Mouse (Mus musculus) forebrain, embryonic 12.5 days (tissue): ENCODE data around the gene Usp9x. TPM values are rescaled to one million over a fixed set of nuclear protein-coding genes. Genes with fewer than 3 reads are reported as not detected.

ENCODE experiments used
- ATAC-seq: fragments of 200-750 bp; cut with Nextera tagmentation; 2 replicates; pipeline ENCODE4 v1.8.0; 2017; ENCODE audit warnings: moderate TSS enrichment; ENCODE audit not compliant: low FRiP score
- H3K27ac ChIP-seq: fragments of 300-500 bp; sonication (generic); 2 replicates; pipeline ENCODE4 v1.5.1; 2016; ENCODE audit warnings: mild to moderate bottlenecking
- H3K27me3 ChIP-seq: fragments of 300-500 bp; sonication (generic); 2 replicates; pipeline ENCODE4 v1.6.1; 2016; ENCODE audit warnings: mild to moderate bottlenecking
- H3K36me3 ChIP-seq: fragments of 300-500 bp; sonication (generic); replicated peaks from 2 replicates; pipeline ENCODE4 v1.6.1; 2016; ENCODE audit warnings: mild to moderate bottlenecking
- H3K4me1 ChIP-seq: fragments of 300-500 bp; sonication (generic); 2 replicates; pipeline ENCODE4 v1.6.1; 2016
- H3K4me2 ChIP-seq: fragments of 300-500 bp; sonication (generic); 2 replicates; pipeline ENCODE4 v1.6.1; 2016; ENCODE audit warnings: mild to moderate bottlenecking, moderate library complexity
- H3K4me3 ChIP-seq: fragments of 300-500 bp; sonication (generic); replicated peaks from 2 replicates; pipeline ENCODE4 v1.5.1; 2016; ENCODE audit warnings: mild to moderate bottlenecking
- H3K9ac ChIP-seq: fragments of 300-500 bp; sonication (generic); 2 replicates; pipeline ENCODE4 v1.6.1; 2016; ENCODE audit warnings: mild to moderate bottlenecking
- H3K9me3 ChIP-seq: fragments of 300-500 bp; sonication (generic); 2 replicates; pipeline ENCODE4 v1.6.1; 2016
- WGBS: fragments of 180-500 bp; shearing (Covaris S2); methylation state at CpG from one replicate; pipeline ENCODE4 v1.1.7; 2016; 5-methylcytosine and 5-hydroxymethylcytosine counted together
- polyA plus RNA-seq: library from polyadenylated mRNA; unstranded; fragments of >200 nt; fragmentation: Nextera tagmentation; extraction: Ambion mirVana; gene quantifications from 2 replicates; pipeline ENCODE4 v1.2.1, GENCODE M21; 2016

The Usp9x gene
- polyA plus RNA-seq: 78.5 and 83.2 TPM in 2 replicates

GRCm38 (mm10) chrX:13071241-13071775, at the start of gene Usp9x:
Gene Usp9x, plus strand, starts transcription at chrX:13071498.
- peak; percentile 91 for ATAC-seq
- H3K4me3 ChIP-seq: peak within 1 kb of the TSS; percentile 72
- H3K27ac ChIP-seq: peak within 1 kb of the TSS; percentile 94
- H3K9ac ChIP-seq: peak within 1 kb of the TSS; percentile 92
- H3K36me3 ChIP-seq: no peaks in the 10 kb centered on the region
- WGBS: 7% methylated on average over 20 of the region's 36 CpGs
- H3K4me2 ChIP-seq: peak within 1 kb of the TSS; percentile 52
- H3K9me3 ChIP-seq: no peaks in the 10 kb centered on the region
- H3K4me1 ChIP-seq: no peaks in the 10 kb centered on the region
- H3K27me3 ChIP-seq: peaks cover 10% of the 10 kb centered on the region; the same call in 1 of the 2 replicates

GRCm38 (mm10) chrX:13022547-13023310, 48.6 kb upstream of the Usp9x start:
- Histone ChIP-seq H3K4me1 (no peaks in the 10 kb centered on the region), H3K9ac (no peak overlapping the region), H3K27me3 (no peaks in the 10 kb centered on the region)

GRCm38 (mm10) chrX:13024539-13025202, 46.6 kb upstream of the Usp9x start:
- H3K27ac ChIP-seq: no peak overlapping the region
- WGBS: 72% methylated on average over 1 of the region's 1 CpGs
- no peak overlapping the region for H3K4me3 ChIP-seq
- ATAC-seq: no peak
- no peaks in the 10 kb centered on the region for H3K4me1 ChIP-seq
- H3K9me3 ChIP-seq: no peaks in the 10 kb centered on the region
- H3K4me2 ChIP-seq: no peak overlapping the region
- no peak overlapping the region for H3K9ac ChIP-seq
- no peaks in the 10 kb centered on the region for H3K36me3 ChIP-seq
- no peaks in the 10 kb centered on the region for H3K27me3 ChIP-seq

More at GRCm38 (mm10) chrX:13022547-13023310, 48.6 kb upstream of the Usp9x start:
- H3K9me3 ChIP-seq: no peaks in the 10 kb centered on the region
- no peak overlapping the region for H3K4me3 ChIP-seq
- ATAC-seq: no peak
- WGBS: 83% methylated on average over 5 of the region's 5 CpGs
- H3K36me3 ChIP-seq: no peaks in the 10 kb centered on the region
- no peak overlapping the region for H3K4me2 ChIP-seq
- no peak overlapping the region for H3K27ac ChIP-seq

GRCm38 (mm10) chrX:13025286-13025685, 46.0 kb upstream of the Usp9x start:
- H3K4me2 ChIP-seq: no peak overlapping the region
- H3K27ac ChIP-seq: no peak overlapping the region
- 82% methylated on average over 8 of the region's 8 CpGs for WGBS
- H3K9me3 ChIP-seq: no peaks in the 10 kb centered on the region
- H3K9ac ChIP-seq: no peak overlapping the region
- no peaks in the 10 kb centered on the region for H3K4me1 ChIP-seq
- ATAC-seq: no peak
- no peaks in the 10 kb centered on the region for H3K36me3 ChIP-seq
- no peaks in the 10 kb centered on the region for H3K27me3 ChIP-seq
- no peak overlapping the region for H3K4me3 ChIP-seq

GRCm38 (mm10) chrX:13028156-13028555, 43.1 kb upstream of the Usp9x start:
- Histone ChIP-seq H3K36me3 (no peaks in the 10 kb centered on the region), H3K4me2 (no peak overlapping the region), H3K9me3 (no peaks in the 10 kb centered on the region), H3K9ac (no peak overlapping the region), H3K27ac (no peak overlapping the region), H3K4me3 (no peak overlapping the region), H3K27me3 (no peaks in the 10 kb centered on the region), H3K4me1 (no peaks in the 10 kb centered on the region)
- WGBS: 82% methylated on average over 4 of the region's 4 CpGs
- no peak for ATAC-seq

- no peak overlapping the region for H3K27ac ChIP-seq
- H3K4me2 ChIP-seq: no peak overlapping the region
- no peak overlapping the region for H3K4me3 ChIP-seq
- H3K36me3 ChIP-seq: no peaks in the 10 kb centered on the region
- no peaks in the 10 kb centered on the region; the same call in 1 of the 2 replicates for H3K27me3 ChIP-seq
- WGBS: 88% methylated on average over 6 of the region's 6 CpGs
- no peaks in the 10 kb centered on the region for H3K9me3 ChIP-seq
- ATAC-seq: no peak
- H3K4me1 ChIP-seq: no peaks in the 10 kb centered on the region
- no peak overlapping the region for H3K9ac ChIP-seq
Measured at GRCm38 (mm10) chrX:13029996-13030395, 41.3 kb upstream of the Usp9x start.

GRCm38 (mm10) chrX:13037085-13037484, 34.2 kb upstream of the Usp9x start:
- H3K27ac ChIP-seq: no peak overlapping the region
- no peak overlapping the region for H3K9ac ChIP-seq
- no peaks in the 10 kb centered on the region for H3K36me3 ChIP-seq
- WGBS: 89% methylated on average over 4 of the region's 4 CpGs
- H3K9me3 ChIP-seq: no peaks in the 10 kb centered on the region
- H3K4me3 ChIP-seq: no peak overlapping the region
- ATAC-seq: no peak
- H3K4me1 ChIP-seq: no peaks in the 10 kb centered on the region
- H3K27me3 ChIP-seq: peaks cover 11% of the 10 kb centered on the region; the same call in 1 of the 2 replicates
- H3K4me2 ChIP-seq: no peak overlapping the region

- ATAC-seq: no peak
- no peaks in the 10 kb centered on the region for H3K36me3 ChIP-seq
- H3K27me3 ChIP-seq: peaks cover 11% of the 10 kb centered on the region; the same call in 1 of the 2 replicates
- H3K9ac ChIP-seq: no peak overlapping the region
- no peak overlapping the region for H3K4me2 ChIP-seq
- no peak overlapping the region for H3K27ac ChIP-seq
- no peaks in the 10 kb centered on the region for H3K4me1 ChIP-seq
- H3K9me3 ChIP-seq: no peaks in the 10 kb centered on the region
- WGBS: 53% methylated on average over 3 of the region's 3 CpGs
- H3K4me3 ChIP-seq: no peak overlapping the region
Measured at GRCm38 (mm10) chrX:13039211-13039610, 32.1 kb upstream of the Usp9x start.

GRCm38 (mm10) chrX:13040391-13040790, 30.9 kb upstream of the Usp9x start:
- Histone ChIP-seq H3K27ac (no peak overlapping the region), H3K9ac (no peak overlapping the region), H3K36me3 (no peaks in the 10 kb centered on the region; the same call in 1 of the 2 replicates), H3K9me3 (no peaks in the 10 kb centered on the region), H3K27me3 (peaks cover 11% of the 10 kb centered on the region; the same call in 1 of the 2 replicates), H3K4me3 (no peak overlapping the region), H3K4me2 (no peak overlapping the region), H3K4me1 (no peaks in the 10 kb centered on the region)
- WGBS: 66% methylated on average over 1 of the region's 1 CpGs
- ATAC-seq: no peak

- Histone ChIP-seq H3K4me1 (no peaks in the 10 kb centered on the region), H3K4me2 (peak overlapping the region; percentile 51), H3K27me3 (peaks cover 11% of the 10 kb centered on the region; the same call in 1 of the 2 replicates), H3K4me3 (peak overlapping the region; percentile 42), H3K27ac (peak overlapping the region; percentile 88), H3K9ac (peak overlapping the region; percentile 50), H3K36me3 (no peaks in the 10 kb centered on the region; the same call in 1 of the 2 replicates), H3K9me3 (no peaks in the 10 kb centered on the region)
- ATAC-seq: peak; percentile 99
- 12% methylated on average over 34 of the region's 35 CpGs for WGBS
Measured at GRCm38 (mm10) chrX:13041630-13042129, 29.6 kb upstream of the Usp9x start.

- Histone ChIP-seq H3K9me3 (no peaks in the 10 kb centered on the region), H3K27ac (no peak overlapping the region), H3K4me1 (peaks cover 5% of the 10 kb centered on the region), H3K9ac (no peak overlapping the region), H3K4me3 (no peak overlapping the region), H3K4me2 (no peak overlapping the region), H3K27me3 (peaks cover 15% of the 10 kb centered on the region), H3K36me3 (no peaks in the 10 kb centered on the region; the same call in 1 of the 2 replicates)
- no peak for ATAC-seq
- WGBS: 93% methylated on average over 2 of the region's 2 CpGs
Measured at GRCm38 (mm10) chrX:13043780-13044179, 27.5 kb upstream of the Usp9x start.

- H3K9me3 ChIP-seq: no peaks in the 10 kb centered on the region
- no peak overlapping the region for H3K27ac ChIP-seq
- no peaks in the 10 kb centered on the region; the same call in 1 of the 2 replicates for H3K36me3 ChIP-seq
- no peak overlapping the region for H3K4me3 ChIP-seq
- WGBS: 93% methylated on average over 5 of the region's 5 CpGs
- no peak for ATAC-seq
- H3K4me1 ChIP-seq: peaks cover 5% of the 10 kb centered on the region
- peaks cover 7% of the 10 kb centered on the region; the same call in 1 of the 2 replicates for H3K27me3 ChIP-seq
- no peak overlapping the region for H3K4me2 ChIP-seq
- no peak overlapping the region for H3K9ac ChIP-seq
Measured at GRCm38 (mm10) chrX:13044666-13045065, 26.6 kb upstream of the Usp9x start.
